Mouse (Mus musculus) erythroblast, embryonic 14.5 days (primary cell): Measurements from ENCODE around the gene Gm49355. TPM values are rescaled to one million over a fixed set of nuclear protein-coding genes. Genes with fewer than 3 reads are reported as not detected.

ENCODE experiments used
- H3K27me3 ChIP-seq: 2 replicates; pipeline ENCODE4 v1.6.1; 2012; ENCODE audit warnings: inconsistent platforms; ENCODE audit not compliant: control insufficient read depth
- H3K36me3 ChIP-seq: 2 replicates; pipeline ENCODE4 v1.6.1; 2012; ENCODE audit warnings: mild to moderate bottlenecking, inconsistent platforms; ENCODE audit not compliant: control insufficient read depth
- H3K4me1 ChIP-seq: 2 replicates; pipeline ENCODE4 v1.6.1; 2012; ENCODE audit warnings: inconsistent platforms; ENCODE audit not compliant: control insufficient read depth
- H3K4me3 ChIP-seq: replicated peaks from 2 replicates; pipeline ENCODE3; 2012; ENCODE audit warnings: moderate library complexity, mild to moderate bottlenecking, inconsistent platforms
- H3K9me3 ChIP-seq: 2 replicates; pipeline ENCODE4 v1.6.1; 2012; ENCODE audit warnings: low read length, inconsistent platforms, mixed read lengths; ENCODE audit not compliant: control insufficient read depth
- GATA1 ChIP-seq: IDR thresholded peaks from 2 replicates; pipeline ENCODE4 v1.6.1; 2012; ENCODE audit warnings: low read length, inconsistent platforms, mixed read lengths
- TAL1 ChIP-seq: IDR thresholded peaks from 3 replicates; pipeline ENCODE4 v1.6.1; 2012; ENCODE audit warnings: low read length, inconsistent platforms, mixed read lengths
- polyA plus RNA-seq: library from polyadenylated mRNA; stranded (reverse); fragments of >175 nt; gene quantifications from 2 replicates; pipeline ENCODE4 v1.2.3, GENCODE M21; 2012

Gene Gm49355
- polyA plus RNA-seq, 1 experiment = not detected

DNA sequence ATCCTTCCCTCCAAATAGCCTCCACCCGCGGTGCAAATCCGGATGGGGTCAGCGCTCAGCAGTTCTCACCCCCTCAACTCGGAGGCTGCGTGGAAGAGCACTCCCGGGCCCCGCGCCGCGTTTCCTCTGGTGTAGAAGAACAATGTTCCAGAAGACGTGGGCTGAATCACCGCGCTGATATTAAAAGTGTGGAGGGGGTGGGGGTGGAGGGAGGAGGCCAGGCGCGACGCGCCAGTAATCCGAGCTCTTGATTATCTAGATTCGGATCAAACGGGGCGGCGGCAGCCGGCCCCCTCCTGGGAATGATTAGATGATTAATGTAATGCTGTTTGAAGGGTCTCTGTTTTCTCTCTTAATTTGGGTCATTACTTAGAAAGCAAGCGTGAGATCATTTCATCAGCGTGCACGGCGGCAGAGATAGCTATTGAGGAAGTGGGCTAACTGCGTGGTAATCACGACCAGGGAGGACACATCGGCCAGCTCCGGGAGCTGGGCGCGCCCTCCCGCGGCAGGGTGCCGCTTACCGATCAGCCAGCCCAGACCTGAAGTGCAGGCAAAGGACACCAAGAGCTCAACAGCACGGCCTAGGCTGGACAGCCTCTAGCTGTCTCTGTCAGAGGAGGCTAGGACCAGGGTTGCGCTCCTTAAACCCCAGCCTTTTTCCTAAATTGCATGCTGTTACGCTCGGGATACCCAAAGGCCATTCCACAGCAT, 57.5 kb downstream of the Gm49355 start:
- Histone ChIP-seq H3K4me3 (no peak overlapping the region), H3K36me3 (no peaks in the 10 kb centered on the region), H3K9me3 (no peaks in the 10 kb centered on the region), H3K4me1 (no peaks in the 10 kb centered on the region), H3K27me3 (peaks cover 100% of the 10 kb centered on the region)
- no peak for TF ChIP-seq GATA1
- TF ChIP-seq TAL1 = no peak

DNA sequence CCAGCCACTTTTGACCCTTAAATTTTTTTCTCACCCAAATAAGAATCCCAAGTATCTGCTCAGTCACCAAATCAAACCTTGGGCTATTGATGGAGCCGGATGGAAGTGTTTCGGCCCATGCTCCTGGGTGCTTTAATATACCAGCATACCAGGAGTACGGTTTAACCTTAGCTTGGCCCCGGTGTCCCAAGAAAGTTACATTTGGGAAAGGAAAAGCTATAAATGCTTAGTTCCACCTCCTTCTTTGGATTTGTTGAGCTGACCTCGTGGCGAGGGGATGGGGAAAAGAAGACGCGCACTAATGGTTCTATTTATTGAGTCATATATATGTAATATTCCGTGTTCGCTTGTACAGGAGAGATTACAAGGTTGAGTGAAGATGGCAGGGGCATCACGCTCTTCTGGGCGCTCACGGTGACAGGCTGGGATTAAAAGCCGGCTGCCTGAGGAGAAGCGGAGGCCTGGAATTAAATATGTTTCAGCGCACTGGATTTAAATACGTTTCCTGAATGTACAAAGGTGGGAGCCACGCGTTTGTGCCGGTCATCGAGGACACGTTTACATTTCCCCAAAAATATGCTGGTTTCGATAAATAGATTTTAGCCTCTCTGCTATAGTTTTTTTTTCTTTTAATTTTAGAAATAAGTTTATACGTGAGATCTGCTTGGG, 58.1 kb downstream of the Gm49355 start:
- Histone ChIP-seq H3K36me3 (no peaks in the 10 kb centered on the region), H3K9me3 (no peaks in the 10 kb centered on the region), H3K27me3 (peaks cover 100% of the 10 kb centered on the region), H3K4me3 (no peak overlapping the region), H3K4me1 (no peaks in the 10 kb centered on the region)
- TF ChIP-seq GATA1 (no peak), TAL1 (no peak)

DNA sequence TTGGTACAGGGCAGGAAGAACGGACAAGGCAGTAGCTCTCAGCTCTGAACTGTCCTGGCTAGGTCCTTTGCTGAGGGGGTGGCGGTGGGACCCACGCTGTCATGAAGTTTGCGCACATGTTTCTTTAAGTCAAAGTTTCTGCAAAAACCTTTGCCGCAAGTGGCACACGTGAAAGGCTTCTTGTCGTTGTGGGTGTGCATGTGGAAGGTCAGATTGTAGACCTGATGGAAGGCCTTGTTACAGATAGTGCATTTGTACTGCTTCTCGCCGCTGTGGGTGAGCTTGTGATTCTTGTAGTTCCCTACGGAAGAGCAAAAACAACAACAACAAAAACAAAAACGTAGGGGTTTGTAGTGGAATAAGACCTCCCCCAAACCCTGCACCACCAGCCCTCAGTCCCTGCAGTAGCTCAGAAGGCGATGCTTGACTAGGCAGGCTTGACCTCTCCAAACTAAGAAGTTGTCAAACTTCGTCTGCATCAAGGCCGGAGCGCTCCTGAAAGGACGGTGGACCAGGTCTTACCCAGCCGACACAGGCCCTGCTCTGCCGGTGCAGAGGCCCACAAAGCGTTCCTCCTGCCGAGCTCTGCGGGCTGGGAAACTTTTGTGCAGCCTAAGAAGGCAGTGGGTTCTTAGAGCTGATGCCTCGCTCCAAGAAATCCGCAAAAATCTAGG, 58.8 kb downstream of the Gm49355 start:
- Histone ChIP-seq H3K27me3 (peaks cover 100% of the 10 kb centered on the region), H3K36me3 (no peaks in the 10 kb centered on the region), H3K9me3 (no peaks in the 10 kb centered on the region), H3K4me1 (no peaks in the 10 kb centered on the region), H3K4me3 (no peak overlapping the region)
- TF ChIP-seq GATA1 = no peak

DNA sequence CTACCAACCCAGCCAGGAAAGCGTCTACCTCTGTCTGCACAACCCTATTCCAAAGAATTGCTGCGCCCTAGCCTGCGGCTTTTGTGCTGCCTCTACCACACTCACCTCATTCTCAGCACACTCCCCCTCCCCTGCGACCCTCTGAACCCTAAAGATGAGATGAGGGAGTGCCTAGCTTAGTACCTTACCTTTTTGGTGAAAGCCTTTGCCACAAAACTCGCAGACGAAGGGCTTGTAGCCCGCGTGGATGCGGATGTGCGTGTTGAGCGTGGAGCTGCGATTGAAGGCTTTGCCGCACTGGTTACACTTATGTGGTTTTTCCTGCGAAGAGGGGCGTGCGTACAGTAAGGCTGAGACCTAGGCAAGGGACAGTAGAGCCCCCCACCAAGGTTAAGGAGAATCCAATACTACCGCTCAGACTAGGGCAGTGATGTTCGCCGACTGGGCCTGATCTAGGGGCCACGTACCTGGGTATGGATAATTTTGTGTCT, 59.7 kb downstream of the Gm49355 start:
- H3K9me3 ChIP-seq = no peaks in the 10 kb centered on the region
- H3K4me3 ChIP-seq = no peak overlapping the region
- no peaks in the 10 kb centered on the region for H3K4me1 ChIP-seq
- TF ChIP-seq TAL1 = no peak
- no peak for TF ChIP-seq GATA1
- H3K27me3 ChIP-seq = peaks cover 100% of the 10 kb centered on the region
- no peaks in the 10 kb centered on the region for H3K36me3 ChIP-seq

DNA sequence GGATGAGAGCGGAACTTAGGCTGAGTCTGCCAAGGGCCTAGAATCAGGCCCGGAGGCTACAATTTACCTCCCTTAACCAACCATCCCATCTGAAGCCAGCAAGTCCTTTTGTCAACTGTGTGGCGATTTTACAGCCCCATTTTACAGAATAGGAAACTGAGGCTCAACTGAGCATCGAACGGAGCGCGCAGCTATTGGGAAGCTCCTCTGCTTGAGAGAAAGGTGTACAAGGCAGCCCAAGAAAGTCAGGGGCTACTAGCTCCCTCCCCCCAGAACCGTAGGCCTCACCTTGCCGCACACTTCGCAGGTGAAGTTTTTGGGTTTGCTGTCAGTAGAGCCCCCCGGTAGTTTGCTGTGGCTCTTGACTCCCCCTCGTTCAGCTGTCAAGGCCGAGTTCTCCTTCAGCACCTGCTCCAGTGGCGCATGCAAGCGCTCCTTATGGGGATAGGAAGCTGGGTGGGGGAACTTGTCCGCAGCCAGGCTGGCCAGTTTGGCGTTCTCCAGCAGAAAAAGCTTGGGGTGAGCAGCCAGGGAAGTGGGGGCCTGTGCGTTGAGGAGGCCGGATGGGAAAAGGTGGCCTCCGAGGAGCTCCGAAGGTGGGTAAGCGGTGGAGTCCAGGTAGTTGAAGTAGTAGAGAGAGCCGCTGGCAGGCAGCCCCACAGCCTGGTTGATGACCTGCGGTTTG, 60.4 kb downstream of the Gm49355 start:
- no peaks in the 10 kb centered on the region for H3K36me3 ChIP-seq
- no peaks in the 10 kb centered on the region for H3K9me3 ChIP-seq
- H3K27me3 ChIP-seq = peaks cover 100% of the 10 kb centered on the region
- H3K4me3 ChIP-seq = no peak overlapping the region
- no peaks in the 10 kb centered on the region for H3K4me1 ChIP-seq
- TF ChIP-seq TAL1 = no peak
- no peak for TF ChIP-seq GATA1

DNA sequence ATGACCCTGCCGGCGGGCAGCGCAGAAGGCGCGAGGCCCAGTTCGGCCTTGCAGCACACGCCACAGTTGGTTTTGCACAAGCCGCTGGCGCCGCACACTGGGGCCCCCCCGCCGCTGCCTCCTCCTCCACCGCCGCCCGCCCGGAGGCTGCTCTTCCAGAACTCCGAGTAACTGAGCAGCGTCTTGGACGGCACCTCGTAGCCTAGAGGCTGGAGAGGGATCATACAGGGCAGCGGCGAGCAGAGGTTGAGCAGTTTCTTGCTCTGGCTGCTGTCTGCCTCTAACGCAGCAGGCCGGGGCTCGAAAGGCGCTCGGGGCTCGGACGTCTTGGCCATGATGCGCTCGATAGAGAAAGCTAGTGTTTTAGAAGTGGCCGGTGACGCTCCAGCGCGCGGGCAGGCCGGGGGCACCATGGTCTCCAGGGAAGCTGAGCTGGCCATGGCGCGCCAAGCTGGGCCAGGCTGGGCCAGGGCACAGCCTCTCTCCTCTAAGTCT, 61.0 kb downstream of the Gm49355 start:
- no peak overlapping the region for H3K4me3 ChIP-seq
- no peaks in the 10 kb centered on the region for H3K4me1 ChIP-seq
- peaks cover 100% of the 10 kb centered on the region for H3K27me3 ChIP-seq
- no peaks in the 10 kb centered on the region for H3K36me3 ChIP-seq
- no peaks in the 10 kb centered on the region for H3K9me3 ChIP-seq
- TF ChIP-seq TAL1 (no peak), GATA1 (no peak)

DNA sequence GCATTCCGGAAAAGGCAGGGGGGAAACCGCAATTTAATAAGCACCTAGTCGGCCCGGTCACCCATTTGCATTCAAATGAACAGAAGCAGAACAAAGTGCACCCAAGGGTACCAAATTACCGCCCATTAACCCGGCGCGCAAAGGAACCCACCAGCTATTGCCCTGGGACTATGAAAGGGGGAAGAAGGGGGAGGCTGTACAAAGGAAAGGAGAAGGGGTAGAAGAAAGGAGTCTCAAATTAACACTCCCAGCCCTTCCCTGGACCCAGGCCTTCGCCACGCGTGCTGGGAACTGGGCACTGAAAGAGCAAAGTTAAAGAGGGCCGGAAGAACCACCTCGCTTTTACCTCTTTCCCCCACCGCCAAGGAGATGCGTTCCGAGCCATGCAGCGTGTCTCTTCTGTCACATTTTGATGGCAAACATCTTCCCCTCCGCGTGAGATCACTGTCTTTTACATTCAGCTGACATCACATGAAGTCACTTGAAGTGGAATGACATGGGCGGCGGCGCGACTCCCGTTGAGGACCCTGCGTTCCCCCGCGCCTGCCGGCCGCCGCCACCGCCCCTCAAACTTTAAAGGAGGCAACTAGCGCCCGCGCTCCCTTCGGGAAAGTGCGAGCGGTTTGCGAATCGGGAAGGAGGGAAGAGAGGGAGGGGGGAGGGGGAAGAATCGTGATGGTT, 61.6 kb downstream of the Gm49355 start:
- peaks cover 100% of the 10 kb centered on the region for H3K27me3 ChIP-seq
- TF ChIP-seq GATA1 (no peak), TAL1 (no peak)
- H3K9me3 ChIP-seq = no peaks in the 10 kb centered on the region
- H3K4me1 ChIP-seq = no peaks in the 10 kb centered on the region
- no peak overlapping the region for H3K4me3 ChIP-seq
- H3K36me3 ChIP-seq = no peaks in the 10 kb centered on the region

DNA sequence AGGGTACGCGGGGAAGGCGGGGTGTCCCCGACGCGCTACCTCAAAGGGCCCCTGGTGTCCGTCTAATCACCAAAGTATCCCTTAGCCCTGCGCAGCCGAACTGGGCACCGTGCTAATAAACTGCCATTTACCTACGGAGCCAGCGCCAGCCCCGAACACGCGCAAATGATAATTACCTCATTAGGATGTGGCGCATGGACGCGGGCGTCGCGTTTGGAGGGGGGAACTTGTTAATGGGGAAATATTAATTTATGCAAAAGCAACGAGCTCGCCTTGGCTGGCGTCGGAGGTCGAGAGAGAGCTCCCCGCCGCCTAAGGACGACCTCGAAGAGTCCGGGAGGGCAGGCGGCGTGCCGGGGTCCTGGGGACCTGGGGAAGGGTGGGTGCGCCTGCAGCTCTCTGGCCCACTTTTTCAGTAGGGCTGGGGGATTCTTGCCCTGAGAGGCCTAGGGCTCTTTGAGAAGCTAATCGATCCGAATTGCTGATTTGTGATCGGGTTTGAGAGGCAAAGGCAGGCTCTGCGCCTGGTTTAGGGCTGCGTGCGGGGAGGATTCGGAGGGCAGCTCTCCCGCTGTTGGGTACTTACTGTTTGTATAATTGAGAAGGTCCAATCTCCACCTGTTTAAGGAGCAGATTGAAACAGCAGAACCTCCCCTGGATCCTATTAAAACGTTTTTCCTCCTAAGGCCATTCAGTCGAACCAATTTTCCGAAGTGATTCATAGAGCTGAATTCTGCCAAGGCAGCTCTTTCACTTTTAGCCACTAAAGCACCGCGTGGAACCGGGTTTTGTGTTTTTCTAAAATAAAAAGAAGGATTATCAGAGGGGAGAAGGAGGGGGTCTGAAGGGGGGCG, 62.5 kb downstream of the Gm49355 start:
- Histone ChIP-seq H3K9me3 (no peaks in the 10 kb centered on the region), H3K36me3 (no peaks in the 10 kb centered on the region), H3K4me1 (no peaks in the 10 kb centered on the region), H3K27me3 (peaks cover 99% of the 10 kb centered on the region), H3K4me3 (no peak overlapping the region)
- TF ChIP-seq TAL1 = no peak
- TF ChIP-seq GATA1 = no peak
